Mouse (Mus musculus) monocyte, adult 2 months (primary cell): ENCODE results near the gene Lama1.
A peak's percentile ranks its signal among the peaks of the same experiment; 100 is the strongest.

Source experiments
- DNase-seq, 2 experiments: peaks; one replicate each; pipeline ENCODE4 v3.0.0; 2022; ENCODE audit warnings: low spot score in 2 of 2, low read depth in 1 of 2

Lama1 gene

GRCm38 (mm10) chr17:67696694-67697386, at the start of gene Lama1:
Gene Lama1 (plus strand): TSS chr17:67697259.
- DNase-seq = no peak

DNA sequence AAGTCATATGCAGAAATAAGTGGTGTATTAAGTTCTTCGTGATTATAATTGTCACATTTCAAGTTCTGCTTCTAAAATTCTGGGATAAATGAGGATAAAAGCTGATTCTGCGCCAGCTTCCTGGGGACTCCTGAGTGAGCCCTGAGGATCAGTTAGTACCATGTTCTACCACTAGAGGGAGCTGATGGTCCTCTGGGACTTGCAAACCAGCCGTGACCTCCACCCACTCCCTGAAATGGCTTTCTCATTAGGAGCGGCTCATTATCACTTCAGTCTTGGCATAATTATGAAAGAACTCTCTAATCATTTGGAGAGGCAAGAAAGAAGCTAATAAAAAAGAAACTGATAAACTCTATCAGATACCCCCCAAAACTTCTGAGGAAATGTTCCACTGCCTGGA, 45.6 kb upstream of the Lama1 start:
- peak in 1 of 2 experiments; percentile 3 for DNase-seq

DNA sequence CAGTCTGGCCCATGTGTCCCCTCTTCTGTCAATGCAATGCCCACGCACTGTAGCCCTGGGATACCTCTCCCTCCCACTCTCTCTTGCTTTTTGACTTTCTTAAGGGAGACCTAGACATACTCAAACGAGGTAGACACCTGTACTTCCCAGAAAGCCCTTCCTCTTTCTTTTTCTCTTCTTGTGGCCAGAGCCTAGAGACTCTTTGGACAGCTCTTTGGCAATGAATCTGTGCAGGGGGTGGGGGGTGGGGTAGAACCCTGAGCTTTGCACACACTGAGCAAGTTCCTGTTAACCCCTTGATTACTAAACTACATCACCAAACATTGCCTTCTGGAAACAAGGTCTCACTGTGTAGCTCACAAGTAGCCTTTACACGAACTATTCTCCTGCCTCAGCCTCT, 32.8 kb upstream of the Lama1 start:
- DNase-seq = no peak

DNA sequence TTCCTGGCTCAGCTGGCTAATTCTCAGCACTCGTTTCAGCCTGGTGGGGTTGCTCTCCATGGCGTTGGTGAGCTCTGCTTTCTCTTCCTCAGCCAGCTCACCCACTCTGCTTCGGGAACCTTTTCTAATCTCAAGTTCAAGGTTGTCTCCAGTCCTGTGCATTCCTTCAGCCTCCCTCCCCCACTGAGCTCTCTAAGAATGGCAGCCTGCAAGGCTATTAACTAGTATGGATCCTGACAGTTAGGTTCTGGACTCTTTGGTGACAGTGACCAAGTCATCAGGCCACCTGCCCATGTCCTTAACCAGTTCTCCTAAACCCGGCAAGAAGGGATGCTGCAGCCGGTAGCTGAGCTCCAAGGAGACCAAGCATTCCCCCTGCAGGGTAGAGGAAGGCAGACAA, 30.1 kb upstream of the Lama1 start:
- no peak for DNase-seq

DNA sequence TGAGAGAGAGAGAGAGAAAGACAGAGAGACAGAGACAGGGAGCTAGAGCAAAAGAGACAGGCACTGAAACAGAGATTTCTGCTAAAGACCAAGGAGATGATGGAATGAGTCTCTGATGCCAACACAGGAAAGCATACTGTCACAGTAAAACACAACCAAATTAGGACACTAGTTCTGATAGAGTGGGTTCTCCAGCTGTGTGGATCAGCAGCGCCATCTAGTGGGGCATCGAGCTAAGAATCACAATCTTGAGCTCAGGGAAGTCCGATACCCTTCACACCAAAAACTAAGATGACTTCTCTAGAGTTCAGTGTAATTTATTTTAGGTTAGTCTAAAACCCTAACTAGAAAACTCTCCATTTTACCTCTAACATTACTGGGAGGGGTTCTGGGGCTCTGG, 29.1 kb upstream of the Lama1 start:
- no peak for DNase-seq

DNA sequence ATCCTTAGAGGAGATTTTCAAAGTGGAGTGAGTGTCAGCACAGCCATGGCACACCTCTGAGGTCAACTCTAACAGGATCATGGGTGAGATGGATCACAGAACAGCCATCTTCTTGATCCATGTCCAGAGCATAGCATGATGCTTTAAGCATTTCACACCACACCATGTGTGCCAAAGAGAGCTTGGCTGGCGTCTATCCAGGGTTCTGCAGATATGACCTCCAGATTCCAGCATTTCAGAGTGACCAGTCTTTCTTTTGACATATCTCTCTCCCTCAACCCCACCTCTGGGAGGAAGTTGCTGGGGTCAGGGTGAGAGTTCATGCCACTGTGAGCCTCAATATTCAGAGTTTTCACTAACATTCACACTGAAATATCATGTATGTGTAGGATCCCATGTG, 18.5 kb upstream of the Lama1 start:
- no peak for DNase-seq

- DNase-seq = no peak
Measured at GRCm38 (mm10) chr17:67681084-67681483, 16.0 kb upstream of the Lama1 start.

DNA sequence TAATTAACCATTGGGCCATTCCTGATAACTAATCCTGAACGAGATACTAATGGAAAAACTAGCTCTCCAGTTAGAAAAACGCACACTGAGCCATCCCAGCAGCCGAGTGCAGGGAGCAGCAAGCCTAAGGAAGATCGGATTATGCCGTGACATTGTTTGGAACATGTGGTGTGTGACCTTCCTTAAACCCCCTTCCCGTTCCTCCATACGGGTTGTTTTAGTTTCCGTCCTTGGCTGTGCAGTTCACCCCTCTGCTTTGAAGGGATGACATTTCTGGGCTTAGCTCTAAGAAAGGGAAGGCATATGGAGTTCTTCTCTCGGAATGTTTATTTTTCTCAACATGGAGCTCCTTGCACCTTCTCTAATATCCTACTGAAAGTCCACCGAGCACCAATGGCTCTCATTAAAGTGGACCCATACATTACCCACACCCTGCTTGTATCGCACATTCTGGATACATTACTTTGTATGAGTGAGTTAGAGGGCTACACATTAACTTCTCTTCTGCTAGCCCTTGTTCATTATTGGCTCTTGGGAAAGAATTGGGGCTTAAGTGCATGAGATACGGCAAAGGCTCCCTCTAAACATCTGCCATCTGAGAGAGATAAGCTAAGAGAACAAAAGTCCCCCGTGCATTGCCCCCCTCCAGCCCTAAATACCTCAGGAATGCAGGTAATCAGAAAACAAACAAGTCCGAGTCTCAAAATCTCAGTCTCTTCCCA, 11.9 kb upstream of the Lama1 start:
- no peak for DNase-seq

DNA sequence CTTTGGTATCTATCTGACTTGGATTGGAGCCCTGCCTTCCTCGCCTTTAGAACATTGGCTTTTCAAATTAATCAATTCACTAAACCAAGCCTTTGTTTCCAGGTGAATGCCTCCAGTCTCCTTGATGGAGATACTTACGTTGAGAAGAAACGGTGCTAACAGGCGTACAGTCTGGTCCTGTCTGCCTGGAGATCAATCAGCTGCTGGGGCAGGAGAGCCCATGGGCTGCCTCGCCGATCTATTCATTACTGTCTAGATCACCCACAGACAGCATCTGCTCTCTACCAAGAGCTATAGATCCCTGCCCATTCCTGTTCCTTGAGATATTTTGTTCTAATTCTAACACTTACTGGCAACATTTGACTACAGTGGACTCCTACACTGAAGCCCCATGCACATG, 9.6 kb upstream of the Lama1 start:
- DNase-seq = no peak

- DNase-seq = no peak
Measured at GRCm38 (mm10) chr17:67690689-67691088, 6.4 kb upstream of the Lama1 start.

DNA sequence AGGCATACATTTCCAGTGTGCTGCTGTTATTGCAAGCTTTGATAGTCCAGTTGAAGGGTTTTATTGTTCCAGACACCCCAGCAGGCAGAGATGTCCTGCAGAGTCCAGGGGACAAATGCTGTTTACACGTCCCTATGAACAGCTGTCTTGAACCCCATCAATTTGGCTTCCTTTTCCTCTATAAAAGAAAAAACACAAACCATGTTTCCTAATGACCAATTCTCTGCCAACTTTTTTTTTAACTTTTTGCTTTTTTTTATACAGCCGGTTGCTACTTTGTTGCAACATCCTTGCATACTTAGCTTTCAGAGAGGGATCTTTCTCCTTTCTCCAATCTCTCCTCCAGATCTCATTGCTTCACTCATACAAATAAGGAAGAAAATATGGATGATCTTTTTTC, 4.4 kb upstream of the Lama1 start:
- DNase-seq = no peak

GRCm38 (mm10) chr17:67693861-67694260, 3.2 kb upstream of the Lama1 start:
- no peak for DNase-seq

- DNase-seq = no peak
Measured at GRCm38 (mm10) chr17:67697461-67697891, 417 bp downstream of the Lama1 start.

DNA sequence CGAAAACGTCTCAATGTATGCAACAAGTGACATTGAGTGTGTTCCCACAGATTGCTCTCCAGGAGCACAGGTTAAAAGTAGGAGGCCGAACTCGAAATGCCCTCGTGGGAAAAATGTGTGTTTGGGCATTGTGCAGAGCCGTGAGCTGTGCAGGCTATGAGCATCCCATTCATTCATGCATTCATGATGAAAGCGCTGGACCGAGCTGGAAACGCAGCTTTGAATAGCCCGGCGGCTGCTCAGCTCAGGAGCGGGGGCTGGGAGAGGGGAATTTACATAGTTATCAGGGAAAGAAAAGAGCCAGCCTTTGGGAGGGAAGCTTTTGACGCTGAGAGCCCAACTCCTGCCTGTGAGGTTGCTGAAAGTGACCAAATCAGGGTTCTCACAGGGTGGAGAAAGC, 1.2 kb downstream of the Lama1 start:
- no peak for DNase-seq

- no peak for DNase-seq
Measured at GRCm38 (mm10) chr17:67701761-67702160, 4.7 kb downstream of the Lama1 start.

- no peak for DNase-seq
Measured at GRCm38 (mm10) chr17:67702941-67703340, 5.9 kb downstream of the Lama1 start.

GRCm38 (mm10) chr17:67705035-67705769, 8.1 kb downstream of the Lama1 start:
- no peak for DNase-seq

GRCm38 (mm10) chr17:67706372-67706771, 9.3 kb downstream of the Lama1 start:
- no peak for DNase-seq

DNA sequence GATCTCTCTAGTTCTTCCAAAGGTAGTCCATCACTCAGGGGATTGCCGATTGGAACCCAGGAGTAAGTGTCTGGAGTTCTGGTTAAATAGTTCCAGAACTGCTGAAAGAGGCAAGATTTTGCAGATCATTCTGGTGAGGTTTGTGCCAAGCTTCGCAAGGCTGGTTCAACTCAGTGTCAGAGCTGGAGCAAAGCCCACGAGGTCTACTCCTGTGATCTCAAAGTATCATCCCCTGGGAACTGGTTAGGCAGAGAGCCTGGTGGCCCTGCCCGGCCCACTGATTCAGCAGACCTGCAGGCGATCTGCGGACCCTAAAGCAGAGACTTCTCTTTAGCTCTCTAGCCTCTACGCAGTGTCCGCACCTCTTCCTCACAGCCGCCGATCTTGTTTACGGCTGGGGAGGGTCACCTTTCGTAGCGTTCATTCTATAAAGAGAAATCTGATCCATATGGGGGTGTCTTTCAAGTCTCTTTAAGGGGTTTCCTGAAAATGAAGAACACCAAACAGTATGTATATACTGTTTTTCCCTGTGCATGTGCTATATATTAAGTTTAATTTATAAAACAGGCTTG, 10.8 kb downstream of the Lama1 start:
- no peak for DNase-seq

GRCm38 (mm10) chr17:67710377-67710781, 13.3 kb downstream of the Lama1 start:
- DNase-seq = no peak

- no peak for DNase-seq
Measured at GRCm38 (mm10) chr17:67711361-67711760, 14.3 kb downstream of the Lama1 start.

- no peak for DNase-seq
Measured at GRCm38 (mm10) chr17:67712929-67713328, 15.9 kb downstream of the Lama1 start.
